Mouse (Mus musculus) thymus, adult 2 months (tissue): ENCODE measurements around the gene Sycp2.

Experiments
- CTCF ChIP-seq: fragments of 200-500 bp; IDR thresholded peaks from 2 replicates; pipeline ENCODE4 v1.5.1; 2012; ENCODE audit warnings: mild to moderate bottlenecking, control low read depth, low read length, moderate library complexity, borderline replicate concordance; ENCODE audit not compliant: control insufficient read depth, poor library complexity, insufficient read depth; ENCODE audit errors: extremely low read depth
- POLR2A ChIP-seq: fragments of 200-500 bp; IDR thresholded peaks from 2 replicates; pipeline ENCODE4 v1.6.1; 2012; ENCODE audit warnings: mild to moderate bottlenecking, low read length, control low read depth, moderate library complexity; ENCODE audit not compliant: control insufficient read depth, poor library complexity, insufficient read depth; ENCODE audit errors: extremely low read depth

DNA sequence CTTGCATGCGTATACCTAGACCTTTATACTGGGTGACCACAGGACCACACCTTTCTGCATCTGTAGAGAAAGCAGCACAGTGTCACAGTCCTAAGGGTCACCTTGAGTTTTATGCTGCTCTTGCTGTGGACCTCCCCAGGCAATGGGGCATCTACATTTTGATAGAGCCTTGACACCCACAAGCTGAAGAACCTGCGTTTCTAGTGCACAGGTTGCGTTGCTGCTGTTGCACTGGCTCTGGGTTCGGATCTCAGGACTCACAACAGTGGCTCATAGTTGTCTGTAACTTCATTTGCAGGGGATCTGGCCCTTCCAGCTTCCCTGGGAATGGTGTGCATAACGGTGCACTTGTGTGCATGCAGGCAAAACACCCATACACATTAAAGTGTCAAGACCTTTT lies 19.7 kb upstream of the Sycp2 start:
- TF ChIP-seq CTCF (no peak), POLR2A (no peak)
